Mouse (Mus musculus) limb, embryonic 12.5 days (tissue): ENCODE measurements at regions not wholly inside any gene's neighbourhood (a gene's known extent, or its start where the extent isn't known, plus 50 kb on each side); places are given as distances from the start of the nearest gene placed in this dataset.

Experiments used
- ATAC-seq: fragments of 200-750 bp; cut with Nextera tagmentation; 2 replicates; pipeline ENCODE4 v1.8.0; 2017; ENCODE audit warnings: low read depth, moderate TSS enrichment; ENCODE audit not compliant: insufficient number of reproducible peaks, insufficient read depth, low FRiP score, low TSS enrichment
- H3K27ac ChIP-seq: fragments of 300-500 bp; sonication (generic); 2 replicates; pipeline ENCODE4 v1.5.1; 2016; ENCODE audit warnings: mild to moderate bottlenecking, moderate library complexity
- H3K27me3 ChIP-seq: fragments of 300-500 bp; sonication (generic); 2 replicates; pipeline ENCODE4 v1.6.1; 2016; ENCODE audit warnings: mild to moderate bottlenecking, moderate library complexity
- H3K36me3 ChIP-seq: fragments of 300-500 bp; sonication (generic); 2 replicates; pipeline ENCODE4 v1.6.1; 2016; ENCODE audit warnings: mild to moderate bottlenecking, moderate library complexity
- H3K4me1 ChIP-seq: fragments of 300-500 bp; sonication (generic); replicated peaks from 2 replicates; pipeline ENCODE4 v1.6.1; 2016
- H3K4me2 ChIP-seq: fragments of 300-500 bp; sonication (generic); 2 replicates; pipeline ENCODE4 v1.6.1; 2016; ENCODE audit warnings: mild to moderate bottlenecking, moderate library complexity
- H3K4me3 ChIP-seq: fragments of 300-500 bp; sonication (generic); replicated peaks from 2 replicates; pipeline ENCODE4 v1.5.1; 2016; ENCODE audit warnings: mild to moderate bottlenecking
- H3K9ac ChIP-seq: fragments of 300-500 bp; sonication (generic); replicated peaks from 2 replicates; pipeline ENCODE4 v1.6.1; 2016; ENCODE audit warnings: mild to moderate bottlenecking, moderate library complexity
- H3K9me3 ChIP-seq: fragments of 300-500 bp; sonication (generic); 2 replicates; pipeline ENCODE4 v1.6.1; 2016; ENCODE audit warnings: mild to moderate bottlenecking, moderate library complexity
- WGBS: fragments of 180-500 bp; shearing (Covaris S2); methylation state at CpG from one replicate; pipeline ENCODE4 v1.1.7; 2016; 5-methylcytosine and 5-hydroxymethylcytosine counted together

GRCm38 (mm10) chr8:34625670-34626069, 514.1 kb upstream of the Gm10131 start:
- Histone ChIP-seq H3K36me3 (no peaks in the 10 kb centered on the region), H3K9me3 (no peaks in the 10 kb centered on the region), H3K4me1 (no peaks in the 10 kb centered on the region), H3K27me3 (no peaks in the 10 kb centered on the region), H3K4me3 (no peak overlapping the region), H3K27ac (no peak overlapping the region), H3K4me2 (no peak overlapping the region), H3K9ac (no peak overlapping the region)
- 91% methylated on average over 10 of the region's 10 CpGs for WGBS
- ATAC-seq: no peak

- 69% methylated on average over 7 of the region's 7 CpGs for WGBS
- Histone ChIP-seq H3K27ac (no peak overlapping the region), H3K9me3 (no peaks in the 10 kb centered on the region), H3K4me2 (no peak overlapping the region), H3K27me3 (no peaks in the 10 kb centered on the region), H3K9ac (no peak overlapping the region), H3K4me3 (no peak overlapping the region), H3K36me3 (no peaks in the 10 kb centered on the region), H3K4me1 (no peaks in the 10 kb centered on the region)
- ATAC-seq: no peak
Observed at GRCm38 (mm10) chr8:34623783-34624182, 512.2 kb upstream of the Gm10131 start.

DNA sequence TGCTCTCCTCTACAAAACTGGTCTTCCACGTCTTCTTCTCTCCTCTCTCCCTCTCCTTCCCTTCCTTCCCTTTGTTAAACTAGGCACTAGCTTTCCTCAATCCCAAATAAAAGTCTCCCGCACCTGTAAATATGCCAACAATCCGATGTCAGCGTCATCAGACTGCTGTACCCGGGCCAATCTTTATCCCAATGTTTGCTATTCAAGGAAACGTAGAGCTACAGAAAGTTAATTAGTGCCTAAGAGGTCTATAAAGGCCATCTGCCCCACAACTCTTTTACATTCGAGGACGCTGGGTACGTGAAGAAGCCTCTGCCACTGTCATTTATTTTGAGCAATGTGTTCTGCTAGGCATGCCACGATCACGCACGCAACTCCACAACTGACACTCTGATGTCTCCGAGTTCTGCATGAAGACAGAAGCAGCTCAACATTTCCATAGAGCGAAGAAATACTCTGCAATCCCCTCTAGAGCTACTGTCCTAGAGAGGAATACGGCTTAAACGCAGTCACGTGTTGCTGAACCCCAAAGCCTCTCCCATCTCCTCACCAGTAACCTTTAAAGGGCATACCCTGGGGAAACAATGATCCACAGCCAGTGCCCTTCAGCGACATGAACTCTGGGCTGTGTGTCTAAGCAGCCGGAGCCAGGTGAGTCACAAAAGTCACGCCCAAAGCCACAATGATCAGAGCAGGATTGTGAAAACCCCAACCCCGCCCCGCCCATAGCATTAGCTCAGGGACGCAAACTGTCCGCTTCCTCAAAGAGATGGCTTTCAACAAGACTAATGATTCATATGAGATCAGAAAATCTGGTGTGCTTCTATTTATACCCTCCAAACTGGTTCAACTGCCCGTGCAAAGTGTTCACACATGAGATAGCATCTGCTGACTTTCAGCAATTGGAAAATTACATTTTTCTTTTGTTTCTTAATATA, 510.9 kb upstream of the Gm10131 start:
- H3K4me1 ChIP-seq: 0 out of 2 replicates have a peak, but pooled peaks cover 6% of the 10 kb centered on the region
- no peak overlapping the region for H3K9ac ChIP-seq
- ATAC-seq: no peak
- no peak overlapping the region for H3K4me2 ChIP-seq
- no peaks in the 10 kb centered on the region for H3K27me3 ChIP-seq
- no peak overlapping the region for H3K4me3 ChIP-seq
- H3K9me3 ChIP-seq: no peaks in the 10 kb centered on the region
- WGBS: 82% methylated on average over 25 of the region's 25 CpGs
- H3K27ac ChIP-seq: no peak overlapping the region
- H3K36me3 ChIP-seq: no peaks in the 10 kb centered on the region

DNA sequence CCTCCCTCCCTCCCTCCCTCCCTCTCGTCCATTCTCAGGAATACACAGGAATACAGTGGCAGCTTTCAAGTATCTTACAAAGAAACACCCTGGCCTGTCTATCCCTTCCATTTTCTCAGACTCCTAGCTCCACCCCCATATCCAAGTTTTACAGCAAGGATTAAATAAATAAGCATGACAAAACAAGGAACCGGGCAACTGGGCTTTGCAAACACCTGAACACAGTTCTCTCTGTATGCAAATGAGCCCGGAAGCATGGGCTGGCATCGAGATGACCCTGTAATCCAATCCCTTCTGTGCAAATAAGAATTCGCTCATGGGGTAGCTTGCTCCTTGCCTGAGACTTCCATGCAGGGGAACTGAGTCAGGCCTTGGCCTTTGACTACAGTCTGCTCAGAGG, 506.5 kb upstream of the Gm10131 start:
- no peak overlapping the region for H3K4me3 ChIP-seq
- WGBS: 37% methylated on average over 4 of the region's 5 CpGs

GRCm38 (mm10) chr8:34614987-34615386, 503.4 kb upstream of the Gm10131 start:
- Histone ChIP-seq H3K36me3 (no peaks in the 10 kb centered on the region), H3K27me3 (no peaks in the 10 kb centered on the region), H3K9me3 (no peaks in the 10 kb centered on the region), H3K27ac (no peak overlapping the region), H3K4me2 (no peak overlapping the region), H3K9ac (no peak overlapping the region), H3K4me1 (0 out of 2 replicates have a peak, but pooled peaks cover 6% of the 10 kb centered on the region), H3K4me3 (no peak overlapping the region)
- 75% methylated on average over 4 of the region's 4 CpGs for WGBS
- no peak for ATAC-seq

More for the DNA sequence above, 506.5 kb upstream of the Gm10131 start:
- Histone ChIP-seq H3K9ac (no peak overlapping the region), H3K4me2 (no peak overlapping the region), H3K4me1 (0 out of 2 replicates have a peak, but pooled peaks cover 6% of the 10 kb centered on the region), H3K27ac (no peak overlapping the region), H3K9me3 (no peaks in the 10 kb centered on the region), H3K27me3 (no peaks in the 10 kb centered on the region), H3K36me3 (no peaks in the 10 kb centered on the region)
- ATAC-seq: no peak

DNA sequence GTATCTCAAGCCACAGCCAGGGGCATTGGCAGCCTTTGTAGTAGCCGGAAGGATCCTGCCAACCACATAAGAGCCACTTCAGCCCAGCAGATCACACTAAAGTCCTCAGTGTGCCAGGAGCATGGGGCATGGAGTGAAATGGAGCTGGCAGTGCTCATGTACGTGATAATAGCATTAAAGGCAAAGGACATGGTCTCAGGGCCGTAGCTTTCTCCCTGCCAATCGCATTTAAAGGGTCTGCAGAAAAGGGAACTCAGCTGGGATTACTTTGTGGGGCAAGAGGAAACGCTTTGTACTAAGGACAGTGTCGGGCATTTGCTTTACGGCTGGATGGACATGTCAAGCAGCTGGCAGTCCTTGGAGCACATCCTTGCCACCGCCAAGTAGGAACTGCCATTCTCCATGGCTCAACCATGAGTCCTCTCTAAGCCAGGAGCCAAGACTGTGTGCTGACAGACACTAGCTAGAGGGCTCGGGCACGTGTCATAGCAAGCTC, 502.5 kb upstream of the Gm10131 start:
- Histone ChIP-seq H3K27me3 (no peaks in the 10 kb centered on the region), H3K9me3 (no peaks in the 10 kb centered on the region), H3K4me2 (no peak overlapping the region), H3K9ac (no peak overlapping the region), H3K4me1 (0 out of 2 replicates have a peak, but pooled peaks cover 6% of the 10 kb centered on the region), H3K27ac (no peak overlapping the region), H3K4me3 (no peak overlapping the region), H3K36me3 (no peaks in the 10 kb centered on the region)
- WGBS: 69% methylated on average over 10 of the region's 10 CpGs
- no peak for ATAC-seq

GRCm38 (mm10) chr8:34613138-34613537, 501.6 kb upstream of the Gm10131 start:
- Histone ChIP-seq H3K9me3 (no peaks in the 10 kb centered on the region), H3K9ac (no peak overlapping the region), H3K36me3 (no peaks in the 10 kb centered on the region), H3K4me1 (0 out of 2 replicates have a peak, but pooled peaks cover 3% of the 10 kb centered on the region), H3K27ac (no peak overlapping the region), H3K4me2 (no peak overlapping the region), H3K27me3 (no peaks in the 10 kb centered on the region), H3K4me3 (no peak overlapping the region)
- ATAC-seq: no peak
- 89% methylated on average over 5 of the region's 5 CpGs for WGBS

GRCm38 (mm10) chr8:34612396-34612795, 500.9 kb upstream of the Gm10131 start:
- 83% methylated on average over 3 of the region's 3 CpGs for WGBS
- H3K36me3 ChIP-seq: no peaks in the 10 kb centered on the region
- no peaks in the 10 kb centered on the region for H3K4me1 ChIP-seq
- H3K27ac ChIP-seq: no peak overlapping the region
- H3K4me2 ChIP-seq: no peak overlapping the region
- no peaks in the 10 kb centered on the region for H3K27me3 ChIP-seq
- no peak overlapping the region for H3K9ac ChIP-seq
- no peak overlapping the region for H3K4me3 ChIP-seq
- no peak for ATAC-seq
- no peaks in the 10 kb centered on the region for H3K9me3 ChIP-seq

DNA sequence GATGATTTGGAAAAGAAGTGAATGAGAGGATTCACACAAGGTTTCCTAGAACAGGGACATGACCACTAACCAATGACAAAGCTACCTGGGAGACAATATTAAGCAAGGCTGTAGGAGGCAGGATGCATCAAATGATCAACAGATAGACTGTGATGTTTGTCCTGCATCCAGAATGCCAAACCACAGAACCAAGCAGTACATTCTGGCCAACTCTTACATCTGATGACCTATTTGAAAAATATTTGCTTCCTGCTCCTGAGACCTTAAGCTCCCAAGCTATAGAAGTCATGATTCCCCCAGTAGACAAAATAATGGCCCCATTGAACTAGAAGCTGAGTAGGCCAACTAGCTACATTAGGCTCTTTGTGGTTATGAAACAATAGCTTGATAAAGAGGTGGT, 498.6 kb upstream of the Gm10131 start:
- no peak overlapping the region for H3K27ac ChIP-seq
- no peaks in the 10 kb centered on the region for H3K9me3 ChIP-seq
- H3K4me2 ChIP-seq: no peak overlapping the region
- no peak for ATAC-seq
- H3K4me3 ChIP-seq: no peak overlapping the region
- H3K27me3 ChIP-seq: no peaks in the 10 kb centered on the region
- H3K36me3 ChIP-seq: no peaks in the 10 kb centered on the region
- H3K9ac ChIP-seq: no peak overlapping the region
- H3K4me1 ChIP-seq: no peaks in the 10 kb centered on the region

- Histone ChIP-seq H3K9ac (no peak overlapping the region), H3K36me3 (no peaks in the 10 kb centered on the region), H3K27me3 (no peaks in the 10 kb centered on the region), H3K27ac (no peak overlapping the region), H3K4me2 (no peak overlapping the region), H3K4me3 (no peak overlapping the region), H3K9me3 (no peaks in the 10 kb centered on the region), H3K4me1 (no peaks in the 10 kb centered on the region)
- WGBS: 91% methylated on average over 2 of the region's 2 CpGs
- no peak for ATAC-seq
Observed at GRCm38 (mm10) chr8:34607426-34607825, 495.9 kb upstream of the Gm10131 start.

- Histone ChIP-seq H3K4me2 (no peak overlapping the region), H3K9ac (no peak overlapping the region), H3K27ac (no peak overlapping the region), H3K27me3 (no peaks in the 10 kb centered on the region), H3K4me3 (no peak overlapping the region), H3K36me3 (no peaks in the 10 kb centered on the region), H3K9me3 (no peaks in the 10 kb centered on the region), H3K4me1 (no peaks in the 10 kb centered on the region)
- WGBS: 86% methylated on average over 2 of the region's 2 CpGs
- no peak for ATAC-seq
Observed at GRCm38 (mm10) chr8:34605031-34605430, 493.5 kb upstream of the Gm10131 start.
